Mouse (Mus musculus) lung, embryonic 14.5 days (tissue): ENCODE results near the gene Usp22. TPM values are rescaled to one million over a fixed set of nuclear protein-coding genes. Genes with fewer than 3 reads are reported as not detected.
"Not testable (repeated sequence)": the region's sequence is repeated elsewhere in the genome, so short reads cannot be mapped to it uniquely, and the experiment has no call there.

Experiments
- ATAC-seq: fragments of 200-750 bp; cut with Nextera tagmentation; 2 replicates; pipeline ENCODE4 v1.8.0; 2017; ENCODE audit warnings: mild to moderate bottlenecking, moderate TSS enrichment, moderate library complexity; ENCODE audit not compliant: insufficient read depth
- DNase-seq: peaks from one replicate; pipeline ENCODE4 v3.0.0-alpha.2; 2015
- H3K27ac ChIP-seq: fragments of 300-500 bp; sonication (generic); 2 replicates; pipeline ENCODE4 v1.5.1; 2014; ENCODE audit warnings: low read depth, mild to moderate bottlenecking, moderate library complexity
- H3K27me3 ChIP-seq: fragments of 300-500 bp; sonication (generic); 2 replicates; pipeline ENCODE4 v1.6.1; 2014; ENCODE audit warnings: low read length, control low read depth; ENCODE audit not compliant: insufficient read depth
- H3K36me3 ChIP-seq: fragments of 300-500 bp; sonication (generic); 2 replicates; pipeline ENCODE4 v1.6.1; 2014; ENCODE audit warnings: control low read depth; ENCODE audit not compliant: insufficient read depth
- H3K4me1 ChIP-seq: fragments of 300-500 bp; sonication (generic); 2 replicates; pipeline ENCODE4 v1.6.1; 2014; ENCODE audit warnings: antibody characterized with exemption, control low read depth; ENCODE audit not compliant: insufficient read depth
- H3K4me2 ChIP-seq: fragments of 300-500 bp; sonication (generic); 2 replicates; pipeline ENCODE4 v1.6.1; 2014; ENCODE audit warnings: mild to moderate bottlenecking
- H3K4me3 ChIP-seq: fragments of 300-500 bp; sonication (generic); 2 replicates; pipeline ENCODE4 v1.5.1; 2014; ENCODE audit warnings: low read depth, low read length
- H3K9ac ChIP-seq: fragments of 300-500 bp; sonication (generic); 2 replicates; pipeline ENCODE4 v1.6.1; 2014
- H3K9me3 ChIP-seq: fragments of 300-500 bp; sonication (generic); 2 replicates; pipeline ENCODE4 v1.6.1; 2016; ENCODE audit warnings: low read depth, low read length, control low read depth
- CTCF ChIP-seq: IDR thresholded peaks from 2 replicates; pipeline ENCODE4 v1.5.1; 2016; ENCODE audit warnings: antibody characterized with exemption, low read depth
- WGBS: fragments of 180-500 bp; shearing (Covaris S2); extraction: QIAGEN DNeasy Blood & Tissue Kit; methylation state at CpG from one replicate; pipeline ENCODE4 v1.1.7; 2014; 5-methylcytosine and 5-hydroxymethylcytosine counted together
- polyA plus RNA-seq: library from polyadenylated mRNA; unstranded; fragments of >200 nt; fragmentation: Nextera tagmentation; extraction: Ambion mirVana; gene quantifications from 2 replicates; pipeline ENCODE4 v1.2.1, GENCODE M21; 2014

Usp22 gene
- polyA plus RNA-seq, 1 experiment from 2014 or later, result 167 TPM

DNA sequence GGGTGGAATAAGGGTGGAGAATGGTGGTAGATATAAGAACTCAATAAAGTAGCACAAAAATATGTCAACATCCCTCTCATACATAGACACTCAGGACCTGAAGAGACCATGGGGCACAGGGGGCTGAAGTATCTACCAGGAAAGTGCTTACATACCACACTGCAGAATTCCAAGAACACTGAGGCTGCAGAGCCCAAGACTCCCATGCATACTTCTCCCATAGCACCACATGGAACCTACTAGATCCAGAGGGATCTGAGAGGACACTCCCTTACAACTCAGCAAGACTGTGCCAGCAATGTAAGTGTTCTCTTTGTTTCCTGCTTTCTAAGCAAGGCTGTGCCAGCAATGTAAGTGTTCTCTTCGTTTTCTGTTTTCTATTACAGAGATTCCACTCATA is 9.0 kb upstream of the Usp22 start:
- Histone ChIP-seq H3K9me3 (no peaks in the 10 kb centered on the region), H3K27me3 (no peaks in the 10 kb centered on the region), H3K4me1 (no peaks in the 10 kb centered on the region), H3K4me3 (no peak overlapping the region), H3K27ac (no peak overlapping the region), H3K4me2 (no peak overlapping the region), H3K9ac (no peak overlapping the region), H3K36me3 (no peaks in the 10 kb centered on the region)
- TF ChIP-seq CTCF, result no peak
- DNase-seq (no peak), ATAC-seq (no peak)
- 83% methylated on average over 1 of the region's 1 CpGs for WGBS

DNA sequence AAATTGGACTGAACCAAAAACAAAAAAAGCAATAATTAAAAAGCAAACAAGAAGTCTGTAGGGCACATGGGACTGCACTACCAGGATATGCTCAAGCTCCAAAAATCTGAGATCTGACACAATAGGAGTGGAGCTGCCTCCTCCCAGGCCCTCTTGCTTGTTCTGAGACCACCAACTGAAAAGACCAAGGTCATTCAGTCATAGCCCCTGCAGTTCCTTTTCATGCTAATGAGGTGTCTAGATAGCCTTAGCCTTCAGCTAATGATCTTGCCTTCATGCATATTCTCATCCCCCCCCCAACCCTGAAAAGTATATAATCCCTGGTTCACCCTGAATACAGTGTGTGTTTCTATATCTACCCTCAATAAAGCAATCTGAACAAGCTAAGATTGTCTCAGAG is 6.8 kb upstream of the Usp22 start:
- ATAC-seq (no peak), DNase-seq (no peak)
- no peaks in the 10 kb centered on the region for H3K9me3 ChIP-seq
- no peak overlapping the region for H3K4me2 ChIP-seq
- no peak overlapping the region for H3K4me3 ChIP-seq
- no peak overlapping the region for H3K9ac ChIP-seq
- H3K4me1 ChIP-seq, result no peaks in the 10 kb centered on the region
- H3K36me3 ChIP-seq, result no peaks in the 10 kb centered on the region
- no peaks in the 10 kb centered on the region for H3K27me3 ChIP-seq
- TF ChIP-seq CTCF, result no peak
- H3K27ac ChIP-seq, result no peak overlapping the region

GRCm38 (mm10) chr11:61180361-61180760 is 5.5 kb upstream of the Usp22 start:
- H3K36me3 ChIP-seq, result no peaks in the 10 kb centered on the region
- no peaks in the 10 kb centered on the region for H3K4me1 ChIP-seq
- no peak overlapping the region for H3K27ac ChIP-seq
- H3K4me2 ChIP-seq, result no peak overlapping the region
- no peak overlapping the region for H3K9ac ChIP-seq
- no peak for ATAC-seq
- no peak for TF ChIP-seq CTCF
- H3K4me3 ChIP-seq, result no peak overlapping the region
- WGBS, result 84% methylated on average over 3 of the region's 3 CpGs
- no peaks in the 10 kb centered on the region for H3K27me3 ChIP-seq
- H3K9me3 ChIP-seq, result no peaks in the 10 kb centered on the region
- DNase-seq, result no peak

GRCm38 (mm10) chr11:61176321-61176720 is 1.5 kb upstream of the Usp22 start:
- no peak for TF ChIP-seq CTCF

DNA sequence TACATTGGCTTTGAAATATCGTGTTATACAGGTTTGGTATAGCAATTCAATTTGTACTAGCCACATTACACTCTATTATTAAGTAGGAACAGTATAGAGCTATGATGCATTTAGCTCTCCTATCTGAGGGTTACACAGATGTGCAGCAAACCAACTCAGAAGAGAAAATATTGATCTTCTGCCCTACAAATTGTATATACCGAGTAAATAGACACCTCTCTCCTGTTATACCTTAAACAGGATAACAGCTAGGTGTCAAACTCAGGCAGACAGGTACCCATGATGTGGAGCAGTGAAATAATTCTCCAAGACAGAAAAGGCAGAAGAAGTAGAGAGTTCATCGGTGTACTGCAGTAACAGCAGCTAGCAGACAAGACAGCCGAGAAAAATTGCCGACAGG is 923 bp upstream of the Usp22 start:
- Histone ChIP-seq H3K27ac (no peak overlapping the region), H3K4me2 (peak overlapping the region; percentile 61), H3K27me3 (no peaks in the 10 kb centered on the region), H3K4me1 (peaks cover 3% of the 10 kb centered on the region; the same call in 1 of the 2 replicates), H3K4me3 (peak overlapping the region; percentile 96), H3K9ac (no peak overlapping the region), H3K36me3 (0 out of 2 replicates have a peak, but pooled peaks cover 3% of the 10 kb centered on the region), H3K9me3 (no peaks in the 10 kb centered on the region)
- ATAC-seq, result no peak
- WGBS, result 68% methylated on average over 5 of the region's 5 CpGs
- no peak for TF ChIP-seq CTCF
- DNase-seq, result no peak

More at GRCm38 (mm10) chr11:61176321-61176720, 1.5 kb upstream of the Usp22 start:
- no peak overlapping the region for H3K4me2 ChIP-seq
- no peak overlapping the region for H3K4me3 ChIP-seq
- DNase-seq (no peak), ATAC-seq (no peak)
- no peaks in the 10 kb centered on the region for H3K27me3 ChIP-seq
- no peak overlapping the region for H3K9ac ChIP-seq
- WGBS, result 79% methylated on average over 1 of the region's 1 CpGs
- no peaks in the 10 kb centered on the region for H3K9me3 ChIP-seq
- H3K36me3 ChIP-seq, result no peaks in the 10 kb centered on the region
- H3K4me1 ChIP-seq, result peaks cover 3% of the 10 kb centered on the region; the same call in 1 of the 2 replicates
- H3K27ac ChIP-seq, result no peak overlapping the region

DNA sequence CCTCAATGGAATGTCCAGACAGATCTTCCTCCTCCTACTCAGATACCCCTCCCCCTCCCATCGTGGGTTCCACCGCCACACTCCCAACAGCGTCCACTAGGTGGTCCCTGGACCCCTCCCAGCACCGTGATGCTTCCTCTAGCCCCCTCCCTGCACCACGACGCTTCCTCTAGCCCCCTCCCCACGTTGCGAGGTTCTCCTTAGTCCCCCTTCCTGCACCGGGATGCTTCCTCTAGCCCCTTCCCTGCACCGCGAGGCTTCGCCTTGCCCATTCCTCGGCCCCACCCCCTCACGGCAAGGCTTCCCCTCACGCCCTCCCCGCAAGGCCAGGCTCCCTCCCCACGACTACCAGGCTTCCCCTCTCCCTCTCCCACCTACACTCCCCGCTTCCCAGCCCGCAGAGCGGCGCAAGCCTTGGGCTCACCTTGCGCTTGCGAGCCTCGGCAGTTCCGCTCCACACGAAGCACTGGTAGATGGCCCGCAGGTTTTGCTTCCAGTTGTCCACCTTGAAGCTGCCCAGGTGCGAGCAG is 499 bp downstream of the Usp22 start:
- 0 out of 2 replicates have a peak, but pooled peaks cover 3% of the 10 kb centered on the region for H3K36me3 ChIP-seq
- peak; percentile 55 for ATAC-seq
- no peaks in the 10 kb centered on the region for H3K27me3 ChIP-seq
- H3K4me3 ChIP-seq, result peak overlapping the region; percentile 96
- H3K9me3 ChIP-seq, result no peaks in the 10 kb centered on the region
- peak overlapping the region; percentile 68 for H3K4me2 ChIP-seq
- DNase-seq, result peak; percentile 79
- H3K9ac ChIP-seq, result peak overlapping the region; percentile 99
- peak overlapping the region; percentile 97 for H3K27ac ChIP-seq
- peaks cover 3% of the 10 kb centered on the region; the same call in 1 of the 2 replicates for H3K4me1 ChIP-seq
- TF ChIP-seq CTCF, result peak; percentile 83
- WGBS, result under 1% methylated on average over 27 of the region's 28 CpGs

- not testable (repeated sequence) for H3K27ac ChIP-seq, ATAC-seq, H3K9me3 ChIP-seq, DNase-seq, H3K27me3 ChIP-seq, H3K36me3 ChIP-seq, H3K4me1 ChIP-seq
- Histone ChIP-seq H3K4me3 (peak overlapping the region; percentile 96), H3K9ac (peak overlapping the region; percentile 99), H3K4me2 (peak overlapping the region; percentile 68)
- WGBS, result 31% methylated on average over 15 of the region's 15 CpGs
These were observed 1.4 kb downstream of the Usp22 start for GRCm38 (mm10) chr11:61173477-61173876.

GRCm38 (mm10) chr11:61170184-61170583 is 4.7 kb downstream of the Usp22 start:
- no peaks in the 10 kb centered on the region for H3K27me3 ChIP-seq
- H3K9me3 ChIP-seq, result no peaks in the 10 kb centered on the region
- peaks cover 35% of the 10 kb centered on the region for H3K36me3 ChIP-seq
- TF ChIP-seq CTCF, result no peak
- no peak overlapping the region for H3K27ac ChIP-seq
- H3K4me2 ChIP-seq, result no peak overlapping the region
- DNase-seq (no peak), ATAC-seq (no peak)
- WGBS, result 81% methylated on average over 5 of the region's 5 CpGs
- H3K4me3 ChIP-seq, result no peak overlapping the region
- H3K9ac ChIP-seq, result no peak overlapping the region
- peaks cover 3% of the 10 kb centered on the region; the same call in 1 of the 2 replicates for H3K4me1 ChIP-seq
